Mouse (Mus musculus) frontal cortex, postnatal 36 days (tissue): ENCODE data around the gene Agap3.
A peak's percentile ranks its signal among the peaks of the same experiment; 100 is the strongest.

ENCODE experiments used
- DNase-seq, 2 experiments: peaks; one replicate each; pipeline ENCODE4 v3.0.0; 2022; ENCODE audit warnings: low spot score in 2 of 2

Agap3 gene

DNA sequence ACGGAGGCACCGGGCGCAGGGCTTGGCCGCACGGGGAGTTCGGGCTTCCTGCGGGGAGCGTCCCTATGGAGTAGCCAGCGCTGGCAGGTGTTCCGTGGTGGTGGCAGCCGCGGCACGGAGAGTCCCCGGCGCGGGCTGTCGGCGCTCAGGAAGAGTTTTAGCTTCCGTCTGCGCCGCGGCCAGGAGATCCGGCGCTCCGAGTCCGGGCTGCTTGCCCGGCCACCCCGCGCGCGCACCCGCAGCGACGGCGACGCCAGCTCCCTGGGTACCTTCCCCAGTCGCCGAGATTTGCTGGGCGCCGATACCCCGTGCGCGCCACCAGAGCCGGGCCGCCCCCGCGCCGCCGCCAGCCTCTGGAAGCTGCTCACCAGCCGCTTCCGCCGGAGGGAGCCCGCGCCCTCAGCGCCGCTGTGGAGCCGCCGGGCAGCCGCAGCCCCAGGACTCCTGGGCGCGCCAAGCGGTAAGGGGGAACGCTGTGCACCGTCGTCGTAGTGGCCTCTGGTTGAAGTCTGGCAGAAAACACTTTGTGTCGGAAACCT, 22.8 kb downstream of the Agap3 start:
- DNase-seq = peak; percentile 73 to 75

- DNase-seq = no peak
Observed at GRCm38 (mm10) chr5:24475476-24476241, 23.7 kb downstream of the Agap3 start.

- DNase-seq = no peak
Observed at GRCm38 (mm10) chr5:24477909-24478308, 25.9 kb downstream of the Agap3 start.

GRCm38 (mm10) chr5:24481647-24482046, 29.7 kb downstream of the Agap3 start:
- peak; percentile 56 to 71 for DNase-seq

DNA sequence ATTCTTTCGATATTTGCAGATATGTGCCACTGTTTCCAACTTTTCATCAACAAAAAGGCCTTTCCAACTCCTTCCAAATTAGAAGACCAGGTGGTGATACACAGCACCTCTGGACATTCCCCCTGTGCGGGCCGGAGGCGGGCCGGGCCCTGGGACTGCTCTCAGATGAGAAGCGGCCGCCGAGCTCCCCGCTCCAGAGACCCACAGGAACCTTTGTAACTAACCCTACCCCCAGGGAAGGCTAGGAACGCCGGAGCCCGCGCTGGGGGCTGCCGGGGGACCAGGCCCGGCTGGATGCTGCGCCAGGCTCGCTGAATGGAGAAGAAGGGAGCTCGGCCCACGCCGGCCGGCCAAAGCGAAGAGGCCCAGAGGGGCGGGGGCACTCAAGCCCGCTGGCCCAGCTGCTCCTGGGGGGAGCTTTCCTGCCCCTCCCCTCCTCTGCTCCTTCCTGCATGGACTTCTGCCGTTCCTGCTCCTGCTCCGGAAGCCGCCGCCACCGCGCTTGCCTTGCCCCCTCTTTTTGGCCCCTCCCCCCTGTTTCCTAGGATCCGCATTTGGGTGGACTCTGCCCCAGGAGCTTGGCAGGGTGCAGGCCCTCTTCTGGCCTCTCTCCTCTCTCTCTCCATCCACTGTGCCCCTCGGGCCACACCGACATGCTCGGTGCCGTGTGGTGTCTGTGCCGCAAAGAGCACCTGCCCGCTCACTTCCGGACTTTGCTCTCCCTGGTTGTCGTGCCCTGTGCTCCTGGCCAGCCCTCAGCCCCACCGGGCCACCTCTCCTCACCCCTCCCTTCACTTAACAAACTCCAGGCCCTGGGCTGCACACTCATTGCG, 30.5 kb downstream of the Agap3 start:
- no peak for DNase-seq

- DNase-seq = peak; percentile 70 to 74
Observed at GRCm38 (mm10) chr5:24483326-24483725, 31.3 kb downstream of the Agap3 start.

DNA sequence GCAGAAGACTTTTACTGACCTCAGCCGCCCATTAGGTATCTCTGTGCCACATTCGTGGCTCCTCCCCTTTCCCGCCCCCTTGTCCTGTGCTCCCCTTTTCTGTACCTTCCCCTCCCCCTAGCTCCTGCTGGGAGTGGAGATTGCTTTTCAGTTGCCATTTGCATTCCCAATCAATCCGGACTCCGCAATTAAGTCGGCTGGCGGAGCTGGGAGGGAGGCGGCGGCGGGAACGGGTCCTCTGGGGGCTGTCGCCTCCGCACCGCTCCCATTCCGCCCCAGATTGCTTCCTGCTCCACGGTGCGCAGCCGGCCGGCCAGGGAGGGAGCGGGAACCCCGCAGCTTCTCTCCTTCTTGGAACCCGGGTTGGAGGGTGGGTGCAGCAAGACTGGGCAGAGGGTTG, 33.0 kb downstream of the Agap3 start:
- DNase-seq = peak in 1 of 2 experiments; percentile 25

DNA sequence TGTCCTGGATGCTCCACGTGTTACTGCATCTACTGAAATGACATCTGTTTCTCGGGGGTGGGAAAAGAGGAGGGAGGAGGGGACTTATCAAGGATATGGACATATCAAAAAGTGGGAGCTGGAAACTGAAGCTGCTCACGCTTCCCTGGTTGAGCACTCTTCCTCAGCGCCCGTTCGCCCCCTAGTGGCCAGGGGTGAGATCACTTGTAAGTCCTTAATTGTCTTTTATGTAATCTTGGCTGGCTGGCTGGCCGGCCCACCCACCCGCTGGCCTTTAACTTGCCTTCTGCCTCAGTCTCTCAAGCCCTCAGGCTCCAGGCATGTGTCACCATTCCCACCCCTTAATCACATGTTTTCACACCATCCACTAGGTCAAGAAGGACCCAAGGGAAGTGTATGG, 34.1 kb downstream of the Agap3 start:
- DNase-seq = peak; percentile 88 to 89

DNA sequence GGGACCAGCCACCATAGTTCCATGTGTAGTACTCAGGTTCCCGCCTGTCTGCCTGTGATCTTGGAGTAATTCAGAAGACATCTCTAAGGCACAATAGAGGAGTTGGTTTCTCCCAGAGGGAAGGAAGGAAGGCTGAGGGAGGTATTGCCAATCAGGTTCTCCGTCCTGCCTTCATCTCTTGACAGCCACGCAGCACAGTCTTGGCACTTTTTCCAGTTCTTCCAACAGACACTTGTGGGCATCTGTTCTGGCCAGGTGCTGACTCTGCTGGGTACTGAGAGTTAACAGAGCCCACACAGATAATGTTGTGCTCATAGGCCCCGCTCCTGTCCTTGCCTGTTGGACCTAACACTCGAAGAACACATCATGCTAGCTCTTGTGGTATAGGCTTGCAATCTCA, 34.8 kb downstream of the Agap3 start:
- DNase-seq = no peak

- DNase-seq = no peak
Observed at GRCm38 (mm10) chr5:24490413-24490920, 38.5 kb downstream of the Agap3 start.

DNA sequence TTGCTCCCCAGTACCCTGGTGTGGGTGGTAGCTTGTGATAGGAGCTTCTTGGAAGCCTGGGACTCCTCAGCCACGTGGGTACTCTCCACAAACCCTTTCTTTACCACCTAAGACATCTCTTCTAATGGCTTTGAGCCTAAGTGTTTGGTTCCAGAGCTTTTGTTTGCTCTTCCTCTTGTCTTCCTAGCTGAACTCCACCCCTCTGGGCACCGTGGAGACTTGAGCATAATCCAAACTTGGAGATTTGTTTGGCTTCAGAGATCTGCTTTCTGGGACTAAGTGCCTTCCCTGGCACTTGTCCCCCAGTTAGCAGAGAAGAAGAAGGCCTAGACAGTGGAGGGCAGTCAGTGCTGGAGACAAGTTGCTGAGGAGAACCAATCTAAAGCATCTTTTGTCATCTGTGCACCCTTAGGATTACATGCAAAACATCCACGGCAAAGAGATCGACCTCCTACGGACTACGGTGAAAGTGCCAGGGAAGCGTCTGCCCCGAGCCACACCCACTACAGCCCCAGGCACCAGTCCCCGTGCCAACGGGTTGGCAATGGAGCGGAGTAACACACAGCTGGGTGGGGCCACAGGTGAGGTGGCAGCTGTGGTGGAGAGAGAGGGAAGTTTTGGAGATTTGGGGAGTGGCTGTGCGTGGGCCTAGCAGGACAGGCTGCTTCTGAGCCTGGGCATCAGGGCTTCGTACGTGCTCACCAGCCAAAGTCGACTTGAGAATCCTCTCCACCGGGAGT, 40.7 kb downstream of the Agap3 start:
- no peak for DNase-seq

DNA sequence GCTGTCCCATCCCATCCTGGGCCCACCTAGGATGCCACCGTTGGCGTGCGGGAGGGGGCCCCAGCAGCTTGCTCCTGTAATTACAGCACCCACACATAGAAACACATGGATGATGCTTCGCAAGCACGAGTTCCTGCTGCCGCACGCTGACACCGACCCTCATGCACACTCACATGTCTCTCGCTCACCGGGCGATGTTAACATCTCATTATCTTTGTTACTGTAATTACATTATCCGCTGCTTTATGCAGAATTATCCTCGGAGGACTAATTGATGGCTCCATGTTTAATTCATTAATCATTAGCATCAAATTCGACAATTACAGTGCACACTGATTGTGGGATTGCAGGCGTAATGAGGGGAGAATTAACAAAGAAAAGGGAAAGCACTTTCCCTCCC, 43.0 kb downstream of the Agap3 start:
- DNase-seq = no peak

GRCm38 (mm10) chr5:24496756-24497155, 44.8 kb downstream of the Agap3 start:
- no peak for DNase-seq

- DNase-seq = no peak
Observed at GRCm38 (mm10) chr5:24497526-24497925, 45.5 kb downstream of the Agap3 start.

DNA sequence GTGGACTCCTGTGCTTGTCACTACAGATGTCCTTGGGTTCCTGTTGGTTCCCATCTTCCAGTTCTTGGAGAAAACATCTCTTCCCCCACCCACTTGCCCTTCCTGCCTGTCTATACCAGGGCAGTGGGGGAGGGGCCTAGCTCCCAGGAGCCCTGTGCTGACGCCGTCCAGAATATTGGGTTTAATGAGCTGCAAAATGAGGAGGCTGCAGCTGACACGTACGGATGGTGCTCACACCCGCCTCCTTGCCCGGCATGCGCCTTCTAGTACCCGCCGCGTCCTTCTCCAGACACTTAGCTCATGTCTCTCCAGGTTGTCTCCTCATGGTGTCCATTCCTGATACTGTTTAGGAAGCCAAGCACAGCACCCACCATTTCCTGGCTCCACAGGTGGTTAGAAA, 47.1 kb downstream of the Agap3 start:
- no peak for DNase-seq

- no peak for DNase-seq
Observed at GRCm38 (mm10) chr5:24500851-24501250, 48.9 kb downstream of the Agap3 start.

GRCm38 (mm10) chr5:24502786-24503185, 50.8 kb downstream of the Agap3 start:
- no peak for DNase-seq

DNA sequence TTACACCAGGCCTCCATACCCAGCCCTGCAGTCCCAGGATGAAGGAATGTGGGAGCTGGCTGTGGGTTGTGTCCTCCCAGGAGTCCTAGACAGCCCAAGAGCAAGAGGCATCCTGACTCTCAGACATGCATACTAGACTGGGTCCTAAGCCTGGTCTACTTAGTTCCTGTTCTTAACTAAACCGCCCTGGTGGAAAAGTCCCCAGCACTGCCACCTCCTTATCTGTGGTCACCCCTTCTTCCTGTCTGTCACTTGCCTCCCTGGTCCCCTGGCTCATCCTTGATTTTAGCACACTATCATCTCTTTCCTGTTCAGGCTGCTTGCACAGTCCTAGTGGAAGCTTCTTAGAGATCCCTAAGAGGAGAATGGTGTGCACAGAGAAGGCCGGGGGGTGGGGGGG, 53.5 kb downstream of the Agap3 start:
- no peak for DNase-seq

DNA sequence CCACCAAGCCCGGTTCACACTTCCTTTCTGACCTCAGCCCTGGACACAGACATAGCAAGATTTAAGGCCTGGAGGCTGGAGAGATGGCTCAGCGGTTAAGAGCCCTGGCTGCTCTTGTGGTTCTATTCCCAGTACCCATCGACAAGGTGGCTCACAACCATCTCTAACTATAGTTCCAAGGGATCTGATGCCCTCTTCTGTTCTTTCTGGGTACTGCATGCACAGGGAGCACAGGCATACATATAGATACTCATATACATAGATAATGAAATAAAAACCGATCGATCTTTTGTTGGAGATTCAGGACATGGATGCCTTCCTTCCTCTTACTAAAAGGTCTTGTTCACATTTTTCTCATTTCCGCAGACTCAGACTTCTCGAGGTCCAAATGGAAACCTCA, 56.4 kb downstream of the Agap3 start:
- DNase-seq = no peak

GRCm38 (mm10) chr5:24510635-24511034, 58.7 kb downstream of the Agap3 start:
- DNase-seq = no peak

DNA sequence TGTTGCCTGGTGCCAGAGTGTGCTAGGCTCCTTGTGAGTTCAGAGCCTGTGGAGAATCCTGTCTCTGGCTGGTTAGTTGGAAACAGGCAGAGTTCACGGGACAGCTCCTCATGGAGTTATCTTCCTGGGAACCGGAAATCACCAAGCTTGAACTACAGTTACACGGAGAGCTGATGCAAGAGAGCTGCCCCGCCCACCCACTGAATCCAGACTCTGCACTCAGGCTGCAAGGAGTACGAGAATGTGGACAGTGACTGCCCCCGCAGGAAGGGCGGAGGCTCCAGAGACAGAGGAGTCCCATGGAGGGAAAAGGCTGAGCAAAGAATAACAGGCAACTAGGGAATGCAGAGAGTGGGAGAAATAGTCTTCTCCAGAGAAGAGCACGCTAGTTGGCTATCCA, 60.3 kb downstream of the Agap3 start:
- no peak for DNase-seq

DNA sequence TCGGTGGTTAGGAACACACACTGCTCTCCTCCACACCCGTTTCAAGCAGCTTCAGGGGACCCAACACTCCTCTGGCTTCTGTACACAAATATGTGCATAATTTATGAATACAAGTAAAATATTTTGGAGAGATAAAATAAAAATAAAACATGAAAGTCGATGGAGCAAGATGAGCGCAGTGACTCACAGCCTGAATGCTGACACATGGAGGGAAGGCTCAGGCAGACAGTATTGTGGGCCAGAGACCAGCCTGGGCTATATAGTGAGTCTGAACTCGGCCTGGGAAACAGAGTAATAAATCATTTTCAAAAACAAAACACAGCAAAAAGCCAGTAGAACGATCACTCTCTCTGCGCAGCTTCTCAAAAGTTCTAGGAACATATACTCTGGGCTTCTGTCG, 69.4 kb downstream of the Agap3 start:
- no peak for DNase-seq
